Mouse (Mus musculus): ENCODE results near the gene 4931429L15Rik. TPM values are rescaled to one million over a fixed set of nuclear protein-coding genes. Genes with fewer than 3 reads are reported as not detected.

Gene 4931429L15Rik
- polyA plus RNA-seq, 1 experiment from 2014 or later = 0.13 TPM

Other genes with a start within 250 kb of the 4931429L15Rik start
- gene Apoa1, start 91.4 kb downstream of the 4931429L15Rik start, polyA plus RNA-seq (2015; fragmentation: Nextera tagmentation; extraction: Ambion mirVana) = 4.7 and 5.3 TPM in 2 replicates
- gene Apoc3, start 84.3 kb downstream of the 4931429L15Rik start, polyA plus RNA-seq (2015; fragmentation: Nextera tagmentation; extraction: Ambion mirVana) = not detected in 2 replicates
- gene Apoa4, start 79.3 kb downstream of the 4931429L15Rik start, polyA plus RNA-seq (2015; fragmentation: Nextera tagmentation; extraction: Ambion mirVana) = 0.59 TPM in 1 of 2 replicates, not detected in the other
- gene Apoa5, start 51.4 kb downstream of the 4931429L15Rik start, polyA plus RNA-seq (2015; fragmentation: Nextera tagmentation; extraction: Ambion mirVana) = not detected in 2 replicates
- gene Zpr1, start 46.9 kb downstream of the 4931429L15Rik start, polyA plus RNA-seq (2015; fragmentation: Nextera tagmentation; extraction: Ambion mirVana) = 55.7 and 60.3 TPM in 2 replicates
- gene Bud13, start 37.0 kb downstream of the 4931429L15Rik start, polyA plus RNA-seq (2015; fragmentation: Nextera tagmentation; extraction: Ambion mirVana) = 15.6 and 18.1 TPM in 2 replicates